Mouse (Mus musculus) hematopoietic stem cell, adult 5-6 weeks (primary cell): ENCODE measurements around the gene Hist1h4k. TPM values are rescaled to one million over a fixed set of nuclear protein-coding genes. Genes with fewer than 3 reads are reported as not detected.

ENCODE experiments used
- ATAC-seq, 2 experiments: fragments of 125-278 bp in 1 of 2; replicated peaks in 1 of 2; 2 replicates each; pipeline ENCODE4 v1.8.0; 2016 to 2017; ENCODE audit warnings: inconsistent platforms in 2 of 2, mild to moderate bottlenecking in 2 of 2, moderate number of reproducible peaks in 2 of 2, low read depth in 1 of 2, moderate TSS enrichment in 1 of 2; ENCODE audit not compliant: low FRiP score in 2 of 2, poor library complexity in 2 of 2, severe bottlenecking in 2 of 2, insufficient read depth in 1 of 2, low TSS enrichment in 1 of 2
- total RNA-seq: library from RNA; stranded (forward); fragments of 172-1452, 232-1000 nt; gene quantifications from 2 replicates; pipeline ENCODE4 v1.2.3, GENCODE M21; 2017

Hist1h4k gene
- total RNA-seq, 1 experiment from 2014 or later = 1,343 TPM

DNA sequence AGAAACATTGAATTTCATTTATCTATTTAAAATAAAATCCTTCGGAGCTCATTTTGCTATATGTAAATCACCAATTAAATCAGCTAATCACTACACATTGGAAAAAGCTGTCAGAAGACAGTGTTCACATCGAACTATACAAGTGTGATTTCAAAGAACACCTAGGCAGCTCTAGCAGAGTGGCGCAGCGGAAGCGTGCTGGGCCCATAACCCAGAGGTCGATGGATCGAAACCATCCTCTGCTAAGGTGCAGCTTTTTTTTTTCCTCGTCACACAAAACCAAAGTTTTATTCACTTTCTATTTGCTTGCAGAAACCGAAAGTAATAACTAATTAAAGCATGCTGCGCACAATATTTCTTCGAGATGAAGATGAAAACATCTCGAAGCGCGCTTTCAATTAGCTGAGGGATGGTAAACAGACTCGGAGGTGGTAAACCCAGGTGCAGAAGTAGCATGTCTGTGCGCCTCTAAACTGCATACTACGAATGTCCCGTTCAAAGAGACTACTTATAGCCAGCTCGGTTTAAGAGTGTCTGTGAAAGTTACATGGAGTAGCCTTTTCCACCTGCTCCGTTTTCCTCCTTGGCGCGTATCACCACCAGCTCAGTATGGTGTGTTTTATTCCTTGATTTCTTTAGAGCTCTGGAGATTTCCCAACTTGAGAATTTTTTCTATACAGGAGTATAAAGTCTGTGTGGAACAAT is 39.3 kb downstream of the Hist1h4k start:
- peak; percentile 22 to 29; a peak in 3 of 4 replicates for ATAC-seq

DNA sequence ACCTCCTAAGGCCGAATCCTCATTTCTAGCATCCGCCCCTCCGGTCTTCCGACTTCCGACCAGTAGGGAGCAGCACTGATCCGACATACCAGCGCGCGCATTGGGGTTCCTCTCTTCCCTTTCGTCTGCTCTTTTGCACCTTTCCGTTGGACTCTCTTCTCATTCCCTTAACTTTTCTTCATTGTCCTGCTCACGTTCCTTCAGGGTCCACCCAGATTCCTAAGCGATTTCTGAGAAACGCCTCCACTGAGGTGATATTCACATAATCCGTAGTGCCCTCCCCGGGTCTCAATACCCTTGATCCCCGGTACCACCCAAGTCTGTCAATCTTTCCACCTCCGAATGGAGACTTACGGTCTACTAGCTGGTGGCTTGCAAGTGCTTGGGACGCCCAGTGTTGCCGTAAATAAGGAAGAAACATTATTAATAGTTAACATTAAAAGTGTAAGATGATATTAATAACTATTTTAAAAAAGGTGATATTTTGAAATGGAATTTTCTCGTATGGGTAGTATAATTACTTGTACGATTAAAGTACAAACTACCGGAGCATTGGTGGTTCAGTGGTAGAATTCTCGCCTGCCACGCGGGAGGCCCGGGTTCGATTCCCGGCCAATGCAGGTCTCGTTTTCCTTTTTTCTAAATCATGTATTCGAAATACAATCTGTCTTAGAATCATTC is 40.1 kb downstream of the Hist1h4k start:
- peak; percentile 91 for ATAC-seq

DNA sequence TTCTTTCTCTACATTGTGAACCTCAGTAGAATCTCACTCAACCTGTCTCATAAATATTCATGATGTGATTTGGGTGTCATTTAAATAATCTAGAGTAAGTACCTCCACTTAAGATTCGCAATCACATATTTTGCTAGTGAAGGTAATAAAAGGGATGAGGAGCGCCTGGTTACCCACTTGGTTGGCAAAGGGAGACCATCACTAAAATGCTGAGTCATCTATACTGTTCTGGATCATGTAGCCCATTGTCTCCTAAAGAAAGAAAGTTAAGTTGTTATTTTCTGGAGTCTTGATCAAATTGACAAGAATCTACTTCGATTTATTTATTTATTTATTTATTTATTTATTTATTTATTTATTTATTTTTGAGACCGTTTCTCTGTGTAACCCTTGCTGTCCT is 43.6 kb downstream of the Hist1h4k start:
- no peak for ATAC-seq

Other genes with a start within 250 kb of the Hist1h4k start
- gene Gm11273, start 249.1 kb downstream of the Hist1h4k start, total RNA-seq = 2.6 and 6.6 TPM in 2 replicates
- gene Zkscan8, start 219.4 kb downstream of the Hist1h4k start, total RNA-seq = 18.2 and 21.3 TPM in 2 replicates
- gene Olfr1366, start 207.7 kb downstream of the Hist1h4k start, total RNA-seq = not detected in 2 replicates
- not detected in 2 replicates for gene Olfr1535, start 190.6 kb downstream of the Hist1h4k start, total RNA-seq
- gene Olfr1364, start 168.7 kb downstream of the Hist1h4k start, total RNA-seq = not detected in 2 replicates
- not detected in 2 replicates for gene Olfr1362, start 136.5 kb downstream of the Hist1h4k start, total RNA-seq
- not detected in 2 replicates for gene Olfr11, start 108.0 kb downstream of the Hist1h4k start, total RNA-seq
- not detected in 2 replicates for gene Olfr1361, start 87.1 kb downstream of the Hist1h4k start, total RNA-seq
- gene Olfr1360, start 73.1 kb downstream of the Hist1h4k start, total RNA-seq = not detected in 2 replicates
- not detected in 2 replicates for gene Olfr1359, start 52.4 kb downstream of the Hist1h4k start, total RNA-seq
- 207 and 226 TPM in 2 replicates for gene Hist1h2bl, start 34.4 kb downstream of the Hist1h4k start, total RNA-seq
- gene Hist1h2ai, start 34.1 kb downstream of the Hist1h4k start, total RNA-seq = 605 and 1,529 TPM in 2 replicates
- 66.5 and 218 TPM in 2 replicates for gene Hist1h3h, start 32.8 kb downstream of the Hist1h4k start, total RNA-seq
- 228 and 356 TPM in 2 replicates for gene Hist1h2bm, start 28.5 kb downstream of the Hist1h4k start, total RNA-seq
- 134 and 252 TPM in 2 replicates for gene Hist1h4j, start 15.4 kb downstream of the Hist1h4k start, total RNA-seq
- 437 and 599 TPM in 2 replicates for gene Hist1h2ak, start 3.3 kb upstream of the Hist1h4k start, total RNA-seq
- gene Hist1h2bn, start 3.6 kb upstream of the Hist1h4k start, total RNA-seq = 843 and 1,062 TPM in 2 replicates
- 487 and 689 TPM in 2 replicates for gene Hist1h1b, start 30.1 kb upstream of the Hist1h4k start, total RNA-seq
- gene Hist1h3i, start 32.9 kb upstream of the Hist1h4k start, total RNA-seq = 102 and 199 TPM in 2 replicates
- 238 and 317 TPM in 2 replicates for gene Hist1h2an, start 36.7 kb upstream of the Hist1h4k start, total RNA-seq
- 17.5 and 24.0 TPM in 2 replicates for gene Hist1h2bp, start 37.0 kb upstream of the Hist1h4k start, total RNA-seq
- 25.5 and 234 TPM in 2 replicates for gene Hist1h2bq, start 59.7 kb upstream of the Hist1h4k start, total RNA-seq
- gene Hist1h2ao, start 60.0 kb upstream of the Hist1h4k start, total RNA-seq = not detected in 2 replicates
- gene Hist1h4m, start 61.2 kb upstream of the Hist1h4k start, total RNA-seq = 1,005 and 2,128 TPM in 2 replicates
- 608 and 1,167 TPM in 2 replicates for gene Hist1h4n, start 81.7 kb upstream of the Hist1h4k start, total RNA-seq
- 2,322 and 2,497 TPM in 2 replicates for gene Hist1h2ap, start 83.0 kb upstream of the Hist1h4k start, total RNA-seq
- 126 and 348 TPM in 2 replicates for gene Hist1h2br, start 83.2 kb upstream of the Hist1h4k start, total RNA-seq
- 18.3 and 26.9 TPM in 2 replicates for gene Zfp184, start 194.6 kb upstream of the Hist1h4k start, total RNA-seq
- gene Pom121l2, start 230.7 kb upstream of the Hist1h4k start, total RNA-seq = not detected in 2 replicates